Comparison of ENCODE assay signal across 31 mouse cellular contexts in the genomic region with DNA sequence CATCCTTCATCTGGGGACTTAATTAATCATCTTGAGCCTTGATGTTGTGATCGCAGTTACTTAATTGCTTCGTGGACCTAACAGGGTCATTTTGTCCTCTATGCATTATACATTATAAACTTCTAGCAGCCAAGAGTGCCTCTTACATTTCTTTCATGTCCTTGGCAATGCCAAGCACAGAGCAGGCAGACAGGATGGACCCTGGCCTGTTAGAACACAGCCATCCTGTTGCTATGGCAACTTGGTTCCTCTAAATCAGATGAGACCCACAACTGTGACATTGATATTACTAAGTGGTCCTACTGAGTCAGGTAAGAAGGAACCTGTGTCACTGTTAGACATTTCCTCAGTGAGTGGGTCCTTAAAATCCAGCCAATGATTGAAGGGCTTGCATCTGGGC. TPM values are rescaled to one million over a fixed set of nuclear protein-coding genes. Genes with fewer than 3 reads are reported as not detected.
A peak's percentile ranks its signal among the peaks of the same experiment; 100 is the strongest.
DNase-seq lines count a peak whose midpoint lies in the region; ATAC-seq lines count a peak whose summit lies in the region.
"Had no signal": no experiment of that assay in that cellular context is flagged by ENCODE, and none has a peak within 500 bp of the region (broad histone marks: within the 10 kb centered on the region; RNA-seq: fewer than 3 reads in every experiment).

No protein-coding gene starts in this region.

- no peak overlapping the region for H3K4me3 ChIP-seq in forebrain, embryonic 13.5 days
- no peak overlapping the region for H3K4me3 ChIP-seq in forebrain, embryonic 15.5 days
- H3K4me3 ChIP-seq in hindbrain, embryonic 16.5 days (ENCODE audit: low read length): no peak overlapping the region
- H3K4me3 ChIP-seq in hindbrain, embryonic 12.5 days: no peak overlapping the region
- no peak overlapping the region for H3K4me3 ChIP-seq in neural tube, embryonic 15.5 days (replicated peaks)
- H3K4me3 ChIP-seq: embryonic facial prominence, embryonic 10.5 days; embryonic facial prominence, embryonic 15.5 days; heart, embryonic 10.5 days; heart, embryonic 15.5 days; limb, embryonic 12.5 days; liver, embryonic 15.5 days; neural tube, embryonic 12.5 days had no signal

- ATAC-seq in forebrain, embryonic 13.5 days: 0 out of 2 replicates have a peak, but pooled peaks have one; percentile 24
- ATAC-seq in forebrain, embryonic 15.5 days (replicated peaks): no peak
- peak; percentile 70 for ATAC-seq in hindbrain, embryonic 16.5 days
- ATAC-seq in hindbrain, embryonic 12.5 days (ENCODE audit: low FRiP score): no peak
- no peak; the same call in 1 of the 2 replicates for ATAC-seq in neural tube, embryonic 15.5 days (ENCODE audit: low FRiP score)
- ATAC-seq: intestine, embryonic 16.5 days had no signal

- no peak overlapping the region for H3K9ac ChIP-seq in forebrain, embryonic 13.5 days
- H3K9ac ChIP-seq in forebrain, embryonic 15.5 days (replicated peaks): no peak overlapping the region
- H3K9ac ChIP-seq in hindbrain, embryonic 16.5 days (ENCODE audit: low read depth, low read length): no peak overlapping the region
- no peak overlapping the region for H3K9ac ChIP-seq in hindbrain, embryonic 12.5 days
- H3K9ac ChIP-seq in neural tube, embryonic 15.5 days (replicated peaks): no peak overlapping the region
- H3K9ac ChIP-seq: embryonic facial prominence, embryonic 15.5 days; heart, embryonic 15.5 days; limb, embryonic 12.5 days; liver, embryonic 15.5 days; lung, embryonic 14.5 days; neural tube, embryonic 12.5 days had no signal

- H3K36me3 ChIP-seq in forebrain, embryonic 13.5 days (ENCODE audit: poor library complexity, severe bottlenecking): no peaks in the 10 kb centered on the region
- H3K36me3 ChIP-seq in forebrain, embryonic 15.5 days: no peaks in the 10 kb centered on the region
- no peaks in the 10 kb centered on the region for H3K36me3 ChIP-seq in hindbrain, embryonic 16.5 days (ENCODE audit: control insufficient read depth, insufficient read depth, low read length)
- no peaks in the 10 kb centered on the region for H3K36me3 ChIP-seq in hindbrain, embryonic 12.5 days
- H3K36me3 ChIP-seq in neural tube, embryonic 15.5 days: no peaks in the 10 kb centered on the region
- H3K36me3 ChIP-seq: embryonic facial prominence, embryonic 10.5 days; embryonic facial prominence, embryonic 15.5 days; G1E; heart, embryonic 10.5 days; heart, embryonic 15.5 days; limb, embryonic 12.5 days; liver, embryonic 15.5 days; neural tube, embryonic 12.5 days had no signal

- H3K4me2 ChIP-seq in forebrain, embryonic 13.5 days: no peak overlapping the region
- no peak overlapping the region for H3K4me2 ChIP-seq in forebrain, embryonic 15.5 days (replicated peaks)
- H3K4me2 ChIP-seq in hindbrain, embryonic 16.5 days (ENCODE audit: low read length): no peak overlapping the region
- no peak overlapping the region for H3K4me2 ChIP-seq in hindbrain, embryonic 12.5 days (replicated peaks)
- H3K4me2 ChIP-seq in neural tube, embryonic 15.5 days: no peak overlapping the region
- H3K4me2 ChIP-seq: embryonic facial prominence, embryonic 15.5 days; heart, embryonic 15.5 days; limb, embryonic 12.5 days; liver, embryonic 15.5 days; lung, embryonic 14.5 days; neural tube, embryonic 12.5 days had no signal

- intact Hi-C loops in heart, postnatal 10 days (cut with DNase I): no loop called here

- H3K9me3 ChIP-seq in forebrain, embryonic 13.5 days (replicated peaks): no peaks in the 10 kb centered on the region
- H3K9me3 ChIP-seq in forebrain, embryonic 15.5 days: no peaks in the 10 kb centered on the region
- H3K9me3 ChIP-seq in hindbrain, embryonic 16.5 days (ENCODE audit: control insufficient read depth, low read length): no peaks in the 10 kb centered on the region
- no peaks in the 10 kb centered on the region for H3K9me3 ChIP-seq in hindbrain, embryonic 12.5 days (replicated peaks)
- H3K9me3 ChIP-seq in neural tube, embryonic 15.5 days (replicated peaks): no peaks in the 10 kb centered on the region
- H3K9me3 ChIP-seq: embryonic facial prominence, embryonic 10.5 days; embryonic facial prominence, embryonic 15.5 days; heart, embryonic 10.5 days; heart, embryonic 15.5 days; limb, embryonic 12.5 days; liver, embryonic 15.5 days; neural tube, embryonic 12.5 days had no signal

- DNase-seq in neural tube, embryonic 10.5 days (ENCODE audit: extremely low spot score, low spot score): no peak
- no peak for DNase-seq in embryo, embryonic 11 days
- DNase-seq in heart, postnatal 10 days: no peak
- DNase-seq: adrenal gland, postnatal 10 days; cerebellum, adult 11-12 months; cerebellum, adult 9-11 months; gastrocnemius, postnatal 25 days; heart, adult 11 months; heart, postnatal 36 days; kidney, adult 8-10 months; layer of hippocampus, adult 9-11 months; lung, embryonic 14.5 days; lung, postnatal 14 days; thymus, adult 2 months; thymus, postnatal 36 days had no signal

- peaks cover 17% of the 10 kb centered on the region for H3K4me1 ChIP-seq in forebrain, embryonic 13.5 days
- H3K4me1 ChIP-seq in forebrain, embryonic 15.5 days: peaks cover 15% of the 10 kb centered on the region
- peaks cover 8% of the 10 kb centered on the region; the same call in 1 of the 2 replicates for H3K4me1 ChIP-seq in hindbrain, embryonic 16.5 days (ENCODE audit: control insufficient read depth, insufficient read depth, low read depth, low read length)
- H3K4me1 ChIP-seq in hindbrain, embryonic 12.5 days: peaks cover 2% of the 10 kb centered on the region; the same call in 1 of the 2 replicates
- H3K4me1 ChIP-seq in neural tube, embryonic 15.5 days: peaks cover 10% of the 10 kb centered on the region
- H3K4me1 ChIP-seq: embryonic facial prominence, embryonic 15.5 days; liver, embryonic 15.5 days; neural tube, embryonic 12.5 days had no signal

- H3K27me3 ChIP-seq in forebrain, embryonic 13.5 days: no peaks in the 10 kb centered on the region
- H3K27me3 ChIP-seq in forebrain, embryonic 15.5 days: no peaks in the 10 kb centered on the region
- no peaks in the 10 kb centered on the region for H3K27me3 ChIP-seq in hindbrain, embryonic 16.5 days (replicated peaks; ENCODE audit: control insufficient read depth, insufficient read depth, low read length)
- no peaks in the 10 kb centered on the region for H3K27me3 ChIP-seq in hindbrain, embryonic 12.5 days
- H3K27me3 ChIP-seq in neural tube, embryonic 15.5 days (replicated peaks): no peaks in the 10 kb centered on the region
- H3K27me3 ChIP-seq: CH12.LX; embryonic facial prominence, embryonic 15.5 days; heart, embryonic 15.5 days; limb, embryonic 12.5 days; liver, embryonic 15.5 days; neural tube, embryonic 12.5 days had no signal

- H3K27ac ChIP-seq in forebrain, embryonic 13.5 days: no peak overlapping the region
- H3K27ac ChIP-seq in forebrain, embryonic 15.5 days (replicated peaks): no peak overlapping the region
- no peak overlapping the region for H3K27ac ChIP-seq in hindbrain, embryonic 16.5 days (ENCODE audit: low read depth, low read length)
- no peak overlapping the region for H3K27ac ChIP-seq in hindbrain, embryonic 12.5 days
- H3K27ac ChIP-seq in neural tube, embryonic 15.5 days (replicated peaks): peak overlapping the region; percentile 48; the same call in 1 of the 2 replicates
- H3K27ac ChIP-seq: embryonic facial prominence, embryonic 10.5 days; embryonic facial prominence, embryonic 15.5 days; heart, embryonic 10.5 days; heart, embryonic 15.5 days; kidney, postnatal 0 days; limb, embryonic 12.5 days; liver, embryonic 15.5 days; neural tube, embryonic 12.5 days had no signal

- WGBS in forebrain, embryonic 13.5 days: 38% methylated on average over 2 of the region's 2 CpGs
- WGBS in forebrain, embryonic 15.5 days: 34% methylated on average over 2 of the region's 2 CpGs
- WGBS in hindbrain, embryonic 16.5 days: 49% methylated on average over 2 of the region's 2 CpGs
- 72% methylated on average over 2 of the region's 2 CpGs for WGBS in hindbrain, embryonic 12.5 days
- WGBS in neural tube, embryonic 15.5 days: 47% methylated on average over 2 of the region's 2 CpGs

RNA-seq across cellular contexts. Expression of gene Ccdc141, which starts 20.9 kb away (rescaled TPM):
- 3.0 and 3.6 TPM in 2 replicates for polyA plus RNA-seq in forebrain, embryonic 13.5 days (2015; fragmentation: Nextera tagmentation; extraction: Ambion mirVana)
- 5.2 and 8.2 TPM in 2 replicates for polyA plus RNA-seq in forebrain, embryonic 15.5 days (2015; fragmentation: Nextera tagmentation; extraction: Ambion mirVana)
- polyA plus RNA-seq in hindbrain, embryonic 16.5 days (2015; fragmentation: Nextera tagmentation; extraction: Ambion mirVana): 8.5 and 9.9 TPM in 2 replicates
- 5.9 and 10.4 TPM in 2 replicates for polyA plus RNA-seq in hindbrain, embryonic 12.5 days (2016; fragmentation: Nextera tagmentation; extraction: Ambion mirVana)
- 7.1 and 9.6 TPM in 2 replicates for polyA plus RNA-seq in neural tube, embryonic 15.5 days (2015; fragmentation: Nextera tagmentation; extraction: Ambion mirVana)
- 100 to 1,000 TPM; 185 to 219 TPM for total RNA-seq in heart, postnatal 10 days (2021)
- total RNA-seq: CH12.LX had no signal
- polyA plus RNA-seq: G1E had no signal

Comparison
In these comparisons a context has a peak if more than half of its experiments do, and no peak if none do; other contexts are left out.
1. ATAC-seq: peak in forebrain, embryonic 13.5 days (single experiment) and hindbrain, embryonic 16.5 days (single experiment); none in forebrain, embryonic 15.5 days (single experiment), hindbrain, embryonic 12.5 days (single experiment) and neural tube, embryonic 15.5 days (single experiment).